In the genomic region with DNA sequence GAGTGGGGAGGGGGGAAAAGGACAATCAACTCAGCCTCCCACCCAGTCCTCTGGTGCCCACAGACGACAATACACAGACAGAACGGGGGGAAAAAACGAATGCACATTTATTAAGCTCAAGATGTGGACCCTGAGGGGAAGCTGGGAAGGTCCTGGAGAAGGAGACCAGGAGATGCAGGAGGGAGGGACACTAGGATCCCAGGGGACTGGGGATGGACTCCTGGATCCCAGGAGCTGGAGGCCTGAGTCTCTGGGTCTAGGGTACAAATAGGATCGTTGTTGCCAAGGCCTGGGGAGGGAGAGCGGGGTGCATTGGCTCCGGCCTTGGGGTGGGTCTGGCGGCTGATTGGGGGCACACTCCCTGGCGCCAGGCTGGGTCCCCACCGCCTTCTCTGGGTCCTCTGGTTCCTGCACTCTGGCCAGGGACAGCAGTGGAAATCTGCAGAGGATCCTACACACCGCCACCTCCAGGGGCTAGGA, we compare ENCODE assay signal across 8 mouse cellular contexts. TPM values are rescaled to one million over a fixed set of nuclear protein-coding genes. Genes with fewer than 3 reads are reported as not detected.
DNase-seq lines count a peak whose midpoint lies in the region; ATAC-seq and TF ChIP-seq lines count a peak whose summit lies in the region.

A gene (minus strand): TSS at position 51 of the 480 bp plus-strand sequence.

- no peak for DNase-seq in layer of hippocampus, adult 18-20 months (ENCODE audit: low spot score in 2 of 2)
- DNase-seq in layer of hippocampus, adult 9-10 months (ENCODE audit: low spot score), result no peak
- DNase-seq in adrenal gland, postnatal 4 days (ENCODE audit: low spot score in 2 of 2), result no peak
- no peak for DNase-seq in left cerebral cortex, adult 8-10 months (ENCODE audit: low spot score in 2 of 2)
- no peak for DNase-seq in midbrain, postnatal 0 days (ENCODE audit: low spot score)
- DNase-seq in right cerebral cortex, postnatal 10 days (ENCODE audit: low spot score in 2 of 2), result no peak
- no peak for DNase-seq in testis, postnatal 14 days (ENCODE audit: low spot score)

- H3K9ac ChIP-seq in heart, embryonic 12.5 days, result peak within 1 kb of the TSS; percentile 50
- H3K9ac ChIP-seq in midbrain, postnatal 0 days (replicated peaks; ENCODE audit: low read length, poor library complexity, severe bottlenecking), result no peak within 1 kb of the TSS

- 28% methylated on average over 10 of the region's 10 CpGs for WGBS in heart, embryonic 12.5 days
- 36% methylated on average over 10 of the region's 10 CpGs for WGBS in midbrain, postnatal 0 days

- no peaks in the 10 kb centered on the region; the same call in 1 of the 2 replicates for H3K9me3 ChIP-seq in heart, embryonic 12.5 days (replicated peaks)
- no peaks in the 10 kb centered on the region for H3K9me3 ChIP-seq in midbrain, postnatal 0 days (ENCODE audit: low read length)

- H3K36me3 ChIP-seq in heart, embryonic 12.5 days, result no peaks in the 10 kb centered on the region; the same call in 1 of the 2 replicates
- peaks cover 7% of the 10 kb centered on the region; the same call in 1 of the 2 replicates for H3K36me3 ChIP-seq in midbrain, postnatal 0 days (ENCODE audit: insufficient read depth, low read length)

- peaks cover 68% of the 10 kb centered on the region for H3K27me3 ChIP-seq in heart, embryonic 12.5 days (replicated peaks)
- peaks cover 22% of the 10 kb centered on the region for H3K27me3 ChIP-seq in midbrain, postnatal 0 days (ENCODE audit: insufficient read depth, low read length)

- peaks cover 5% of the 10 kb centered on the region; the same call in 1 of the 2 replicates for H3K4me1 ChIP-seq in heart, embryonic 12.5 days (replicated peaks)
- H3K4me1 ChIP-seq in midbrain, postnatal 0 days (ENCODE audit: insufficient read depth, low read length), result no peaks in the 10 kb centered on the region

- peak within 1 kb of the TSS; percentile 61 for H3K4me2 ChIP-seq in heart, embryonic 12.5 days
- peak within 1 kb of the TSS; percentile 20; the same call in 1 of the 2 replicates for H3K4me2 ChIP-seq in midbrain, postnatal 0 days (ENCODE audit: low read depth, low read length, poor library complexity, severe bottlenecking)

- H3K4me3 ChIP-seq in heart, embryonic 12.5 days, result peak within 1 kb of the TSS; percentile 42
- no peak within 1 kb of the TSS for H3K4me3 ChIP-seq in midbrain, postnatal 0 days (ENCODE audit: low read depth, low read length)

- ATAC-seq in heart, embryonic 12.5 days (ENCODE audit: insufficient number of reproducible peaks, low FRiP score), result no peak
- ATAC-seq in midbrain, postnatal 0 days (ENCODE audit: low FRiP score), result no peak

- peak within 1 kb of the TSS; percentile 23; the same call in 1 of the 2 replicates for H3K27ac ChIP-seq in heart, embryonic 12.5 days (ENCODE audit: poor library complexity, severe bottlenecking)
- no peak within 1 kb of the TSS for H3K27ac ChIP-seq in midbrain, postnatal 0 days (ENCODE audit: low read depth, low read length)

- TF ChIP-seq CTCF in midbrain, postnatal 0 days (IDR thresholded peaks at IDR 0.05), result no peak

RNA-seq across cellular contexts. Expression of the gene that starts here (rescaled TPM):
- total RNA-seq in layer of hippocampus, adult 18-20 months (2021), result 10 to 100 TPM; 16.8 to 21.5 TPM
- 10 to 100 TPM; 30.0 to 31.2 TPM for total RNA-seq in adrenal gland, postnatal 4 days (2021)
- 34.8 and 37.3 TPM in 2 replicates for polyA plus RNA-seq in heart, embryonic 12.5 days (2016; fragmentation: Nextera tagmentation; extraction: Ambion mirVana)
- total RNA-seq in left cerebral cortex, adult 8-10 months (2022), result 10 to 100 TPM; 25.8 to 33.5 (median 30.0) TPM
- total RNA-seq in midbrain, postnatal 0 days (2014; rRNA removed), result 23.1 and 48.0 TPM in 2 replicates
- 31.9 and 32.9 TPM in 2 replicates for polyA plus RNA-seq in midbrain, postnatal 0 days (2015; fragmentation: Nextera tagmentation; extraction: Ambion mirVana)
